13 mouse cellular contexts compared by ENCODE assay signal in the genomic region with DNA sequence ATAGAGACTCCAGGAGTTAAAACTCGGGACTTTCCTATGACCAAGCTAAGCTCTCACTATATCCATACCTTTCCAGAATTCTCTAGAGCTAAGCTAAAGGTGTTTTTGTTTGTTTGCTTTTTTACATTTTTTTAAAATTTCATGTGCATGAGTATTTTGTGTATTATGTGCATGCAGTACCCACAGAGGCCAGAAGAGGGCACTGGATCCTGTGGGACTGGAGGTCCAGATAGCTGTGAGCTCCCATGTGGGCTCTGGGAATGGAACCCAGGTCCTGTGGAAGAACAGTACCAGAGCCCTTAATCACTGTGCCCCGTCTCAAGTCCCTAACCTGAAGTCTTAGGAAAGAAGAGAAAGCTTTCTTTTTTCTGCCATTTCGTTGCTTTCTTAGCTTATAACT.
DNase-seq lines count a peak whose midpoint lies in the region; ATAC-seq and TF ChIP-seq lines count a peak whose summit lies in the region.
"Had no signal": no experiment of that assay in that cellular context is flagged by ENCODE, and none has a peak within 500 bp of the region (broad histone marks: within the 10 kb centered on the region; RNA-seq: fewer than 3 reads in every experiment).

No protein-coding gene starts in this region.

- TF ChIP-seq POLR2A in bone marrow, adult 2 months (IDR thresholded peaks at IDR 0.05; ENCODE audit: borderline replicate concordance, control insufficient read depth, low read depth, low read length), result no peak

- no peak for ATAC-seq in intestine, postnatal 0 days
- ATAC-seq in intestine, embryonic 15.5 days, result no peak
- ATAC-seq in stomach, postnatal 0 days (ENCODE audit: low FRiP score, low TSS enrichment), result no peak
- no peak for ATAC-seq in inflammation-experienced regulatory T-cells, adult 6 months
- ATAC-seq: midbrain, embryonic 15.5 days had no signal

- TF ChIP-seq CTCF in intestine, postnatal 0 days (IDR thresholded peaks at IDR 0.05; ENCODE audit: low read depth), result peak; percentile 66
- TF ChIP-seq CTCF in bone marrow, adult 2 months (IDR thresholded peaks at IDR 0.05; ENCODE audit: control insufficient read depth, insufficient read depth, low read length), result peak; percentile 51
- peak; percentile 63 for TF ChIP-seq CTCF in stomach, postnatal 0 days (IDR thresholded peaks at IDR 0.05; ENCODE audit: low read depth)

- no peaks in the 10 kb centered on the region for H3K4me1 ChIP-seq in intestine, postnatal 0 days (replicated peaks; ENCODE audit: control insufficient read depth, insufficient read depth, low read length)
- no peaks in the 10 kb centered on the region for H3K4me1 ChIP-seq in intestine, embryonic 15.5 days (replicated peaks)
- no peaks in the 10 kb centered on the region; the same call in 1 of the 2 replicates for H3K4me1 ChIP-seq in bone marrow, adult 2 months (ENCODE audit: control insufficient read depth, insufficient read depth, low read length)
- no peaks in the 10 kb centered on the region for H3K4me1 ChIP-seq in stomach, postnatal 0 days (replicated peaks; ENCODE audit: control insufficient read depth, insufficient read depth)
- H3K4me1 ChIP-seq: liver, embryonic 13.5 days; midbrain, embryonic 15.5 days had no signal

- H3K9me3 ChIP-seq in intestine, postnatal 0 days (ENCODE audit: control insufficient read depth), result no peaks in the 10 kb centered on the region
- H3K9me3 ChIP-seq in intestine, embryonic 15.5 days, result no peaks in the 10 kb centered on the region
- H3K9me3 ChIP-seq in stomach, postnatal 0 days (ENCODE audit: control insufficient read depth, low read length), result no peaks in the 10 kb centered on the region
- H3K9me3 ChIP-seq: liver, embryonic 13.5 days; midbrain, embryonic 15.5 days had no signal

- no peak overlapping the region for H3K27ac ChIP-seq in intestine, postnatal 0 days (ENCODE audit: low read depth, low read length)
- H3K27ac ChIP-seq in intestine, embryonic 15.5 days, result no peak overlapping the region
- H3K27ac ChIP-seq in bone marrow, adult 2 months (ENCODE audit: control insufficient read depth, insufficient read depth, low read depth, low read length, poor library complexity), result no peak overlapping the region
- no peak overlapping the region for H3K27ac ChIP-seq in stomach, postnatal 0 days (replicated peaks)
- H3K27ac ChIP-seq: liver, embryonic 13.5 days; midbrain, embryonic 15.5 days had no signal

- H3K9ac ChIP-seq in intestine, postnatal 0 days (ENCODE audit: low read depth, low read length), result no peak overlapping the region
- H3K9ac ChIP-seq in intestine, embryonic 15.5 days, result no peak overlapping the region
- H3K9ac ChIP-seq in stomach, postnatal 0 days (ENCODE audit: low read length), result no peak overlapping the region
- H3K9ac ChIP-seq: liver, embryonic 13.5 days; midbrain, embryonic 15.5 days had no signal

- WGBS in intestine, postnatal 0 days, result 94% methylated on average over 3 of the region's 3 CpGs
- 98% methylated on average over 3 of the region's 3 CpGs for WGBS in intestine, embryonic 15.5 days
- WGBS in bone marrow, adult 2 months, result 79% methylated on average over 3 of the region's 3 CpGs
- 87% methylated on average over 3 of the region's 3 CpGs for WGBS in stomach, postnatal 0 days

- H3K36me3 ChIP-seq in intestine, postnatal 0 days (ENCODE audit: control insufficient read depth, insufficient read depth), result no peaks in the 10 kb centered on the region
- H3K36me3 ChIP-seq in intestine, embryonic 15.5 days, result no peaks in the 10 kb centered on the region
- no peaks in the 10 kb centered on the region for H3K36me3 ChIP-seq in stomach, postnatal 0 days (ENCODE audit: control insufficient read depth, insufficient read depth, low read length)
- H3K36me3 ChIP-seq: midbrain, embryonic 15.5 days had no signal

- TF ChIP-seq EP300 in stomach, postnatal 0 days (optimal IDR thresholded peaks at IDR 0.05), result no peak

- H3K27me3 ChIP-seq in intestine, postnatal 0 days (replicated peaks; ENCODE audit: control insufficient read depth, insufficient read depth, low read length), result no peaks in the 10 kb centered on the region
- no peaks in the 10 kb centered on the region for H3K27me3 ChIP-seq in intestine, embryonic 15.5 days (replicated peaks)
- H3K27me3 ChIP-seq in stomach, postnatal 0 days (ENCODE audit: control insufficient read depth, insufficient read depth, low read length), result no peaks in the 10 kb centered on the region
- H3K27me3 ChIP-seq: liver, embryonic 13.5 days; midbrain, embryonic 15.5 days had no signal

- H3K4me3 ChIP-seq in intestine, postnatal 0 days (ENCODE audit: low read depth, low read length), result no peak overlapping the region
- H3K4me3 ChIP-seq in intestine, embryonic 15.5 days (replicated peaks), result no peak overlapping the region
- H3K4me3 ChIP-seq in bone marrow, adult 2 months (replicated peaks; ENCODE audit: control insufficient read depth, low read depth, low read length), result no peak overlapping the region
- H3K4me3 ChIP-seq in stomach, postnatal 0 days (ENCODE audit: low read depth, low read length), result no peak overlapping the region
- H3K4me3 ChIP-seq: liver, embryonic 13.5 days; midbrain, embryonic 15.5 days had no signal

- H3K4me2 ChIP-seq in intestine, postnatal 0 days (replicated peaks; ENCODE audit: low read depth), result no peak overlapping the region
- H3K4me2 ChIP-seq in intestine, embryonic 15.5 days (replicated peaks), result no peak overlapping the region
- H3K4me2 ChIP-seq in stomach, postnatal 0 days (replicated peaks; ENCODE audit: low read depth), result no peak overlapping the region
- H3K4me2 ChIP-seq: liver, embryonic 13.5 days; midbrain, embryonic 15.5 days had no signal

- peak; percentile 11 for DNase-seq in thymus, postnatal 14 days
- DNase-seq in thymus, postnatal 36 days, result no peak
- DNase-seq in stomach, postnatal 0 days (ENCODE audit: low spot score), result no peak
- no peak for DNase-seq in lung, postnatal 14 days
- DNase-seq: heart, postnatal 10 days; kidney, adult 18-20 months; liver, embryonic 13.5 days; right cerebral cortex, adult 18-20 months had no signal
